Mouse (Mus musculus): ENCODE results near the gene Hist2h3c2. TPM values are rescaled to one million over a fixed set of nuclear protein-coding genes. Genes with fewer than 3 reads are reported as not detected.
A peak's percentile ranks its signal among the peaks of the same experiment; 100 is the strongest.

The Hist2h3c2 gene
- polyA plus RNA-seq, 1 experiment from 2014 or later: 2.8 TPM

DNA sequence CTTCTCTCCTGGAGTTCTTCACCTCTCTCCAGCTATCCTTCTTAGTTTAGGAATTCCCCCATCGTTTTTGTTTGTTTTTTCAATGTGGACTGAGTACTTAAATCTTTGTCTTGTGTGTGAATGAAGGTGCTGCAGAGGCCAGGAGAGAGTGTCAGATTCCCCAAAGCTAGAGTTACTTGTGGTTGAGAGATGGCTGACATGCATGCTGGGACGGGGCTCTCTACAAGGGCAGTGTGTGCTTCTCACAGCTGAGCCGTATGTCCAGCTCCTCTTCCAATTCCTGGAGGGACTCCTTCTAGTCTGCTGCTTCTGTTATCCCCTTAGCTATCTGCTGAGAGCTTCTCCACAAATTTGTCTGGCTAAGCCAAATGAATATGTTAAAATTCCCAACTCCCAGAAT is 3.1 kb downstream of the Hist2h3c2 start:
- no peak for ATAC-seq (ENCODE audit: low FRiP score, low TSS enrichment)
- WGBS: 55% methylated on average over 3 of the region's 3 CpGs
- no peak for DNase-seq (ENCODE audit: low spot score)

GRCm38 (mm10) chr3:96234914-96235313 is 4.0 kb downstream of the Hist2h3c2 start:
- no peaks in the 10 kb centered on the region for H3K4me1 ChIP-seq (replicated peaks; ENCODE audit: control insufficient read depth, insufficient read depth)
- H3K9me3 ChIP-seq (ENCODE audit: control insufficient read depth, low read length): no peaks in the 10 kb centered on the region
- no peaks in the 10 kb centered on the region for H3K36me3 ChIP-seq (ENCODE audit: control insufficient read depth, insufficient read depth, low read length)
- WGBS: 89% methylated on average over 2 of the region's 2 CpGs
- H3K4me2 ChIP-seq (replicated peaks; ENCODE audit: low read depth): no peak overlapping the region
- H3K27me3 ChIP-seq (ENCODE audit: control insufficient read depth, insufficient read depth, low read length): no peaks in the 10 kb centered on the region
- ATAC-seq (ENCODE audit: low FRiP score, low TSS enrichment): no peak
- DNase-seq (ENCODE audit: low spot score): no peak
- H3K27ac ChIP-seq (replicated peaks): no peak overlapping the region
- no peak overlapping the region for H3K4me3 ChIP-seq (ENCODE audit: low read depth, low read length)
- H3K9ac ChIP-seq (ENCODE audit: low read length): no peak overlapping the region
- TF ChIP-seq CTCF (IDR thresholded peaks at IDR 0.05; ENCODE audit: low read depth): peak; percentile 13; the same call in 1 of the 2 replicates
- no peak for TF ChIP-seq EP300 (optimal IDR thresholded peaks at IDR 0.05)

More for the DNA sequence above, 3.1 kb downstream of the Hist2h3c2 start:
- Histone ChIP-seq H3K36me3 (ENCODE audit: control insufficient read depth, insufficient read depth, low read length) (no peaks in the 10 kb centered on the region), H3K27ac (replicated peaks) (no peak overlapping the region), H3K9ac (ENCODE audit: low read length) (no peak overlapping the region), H3K4me2 (replicated peaks; ENCODE audit: low read depth) (no peak overlapping the region), H3K9me3 (ENCODE audit: control insufficient read depth, low read length) (no peaks in the 10 kb centered on the region), H3K4me3 (ENCODE audit: low read depth, low read length) (no peak overlapping the region), H3K27me3 (ENCODE audit: control insufficient read depth, insufficient read depth, low read length) (no peaks in the 10 kb centered on the region), H3K4me1 (replicated peaks; ENCODE audit: control insufficient read depth, insufficient read depth) (no peaks in the 10 kb centered on the region)
- TF ChIP-seq EP300 (optimal IDR thresholded peaks at IDR 0.05): no peak
- TF ChIP-seq CTCF (IDR thresholded peaks at IDR 0.05; ENCODE audit: low read depth): no peak

GRCm38 (mm10) chr3:96231758-96232120 is 7.2 kb downstream of the Hist2h3c2 start:
- Histone ChIP-seq H3K4me3 (ENCODE audit: low read depth, low read length) (no peak overlapping the region), H3K27me3 (ENCODE audit: control insufficient read depth, insufficient read depth, low read length) (no peaks in the 10 kb centered on the region), H3K4me1 (replicated peaks; ENCODE audit: control insufficient read depth, insufficient read depth) (no peaks in the 10 kb centered on the region), H3K9ac (ENCODE audit: low read length) (no peak overlapping the region), H3K27ac (replicated peaks) (no peak overlapping the region), H3K9me3 (ENCODE audit: control insufficient read depth, low read length) (no peaks in the 10 kb centered on the region), H3K36me3 (ENCODE audit: control insufficient read depth, insufficient read depth, low read length) (no peaks in the 10 kb centered on the region), H3K4me2 (replicated peaks; ENCODE audit: low read depth) (no peak overlapping the region)
- TF ChIP-seq CTCF (IDR thresholded peaks at IDR 0.05; ENCODE audit: low read depth) (no peak), EP300 (optimal IDR thresholded peaks at IDR 0.05) (no peak)
- 54% methylated on average over 2 of the region's 2 CpGs for WGBS
- ATAC-seq (ENCODE audit: low FRiP score, low TSS enrichment) (no peak), DNase-seq (ENCODE audit: low spot score) (no peak)

GRCm38 (mm10) chr3:96230910-96231757 is 7.8 kb downstream of the Hist2h3c2 start:
- Histone ChIP-seq H3K4me1 (replicated peaks; ENCODE audit: control insufficient read depth, insufficient read depth) (no peaks in the 10 kb centered on the region), H3K4me3 (ENCODE audit: low read depth, low read length) (no peak overlapping the region), H3K36me3 (ENCODE audit: control insufficient read depth, insufficient read depth, low read length) (no peaks in the 10 kb centered on the region), H3K9me3 (ENCODE audit: control insufficient read depth, low read length) (no peaks in the 10 kb centered on the region), H3K27me3 (ENCODE audit: control insufficient read depth, insufficient read depth, low read length) (no peaks in the 10 kb centered on the region), H3K4me2 (replicated peaks; ENCODE audit: low read depth) (no peak overlapping the region), H3K9ac (ENCODE audit: low read length) (no peak overlapping the region), H3K27ac (replicated peaks) (no peak overlapping the region)
- ATAC-seq (ENCODE audit: low FRiP score, low TSS enrichment): no peak
- TF ChIP-seq CTCF (IDR thresholded peaks at IDR 0.05; ENCODE audit: low read depth) (no peak), EP300 (optimal IDR thresholded peaks at IDR 0.05) (no peak)
- no peak for DNase-seq (ENCODE audit: low spot score)
- 74% methylated on average over 4 of the region's 4 CpGs for WGBS

- DNase-seq (ENCODE audit: low spot score) (no peak), ATAC-seq (ENCODE audit: low FRiP score, low TSS enrichment) (no peak)
- H3K4me1 ChIP-seq (replicated peaks; ENCODE audit: control insufficient read depth, insufficient read depth): no peaks in the 10 kb centered on the region
- TF ChIP-seq CTCF (IDR thresholded peaks at IDR 0.05; ENCODE audit: low read depth): no peak
- TF ChIP-seq EP300 (optimal IDR thresholded peaks at IDR 0.05): no peak
- H3K27me3 ChIP-seq (ENCODE audit: control insufficient read depth, insufficient read depth, low read length): no peaks in the 10 kb centered on the region
- H3K36me3 ChIP-seq (ENCODE audit: control insufficient read depth, insufficient read depth, low read length): no peaks in the 10 kb centered on the region
- H3K27ac ChIP-seq (replicated peaks): no peak overlapping the region
- no peak overlapping the region for H3K9ac ChIP-seq (ENCODE audit: low read length)
- no peaks in the 10 kb centered on the region for H3K9me3 ChIP-seq (ENCODE audit: control insufficient read depth, low read length)
- no peak overlapping the region for H3K4me3 ChIP-seq (ENCODE audit: low read depth, low read length)
- 58% methylated on average over 2 of the region's 2 CpGs for WGBS
- no peak overlapping the region for H3K4me2 ChIP-seq (replicated peaks; ENCODE audit: low read depth)
These were observed 8.5 kb downstream of the Hist2h3c2 start for GRCm38 (mm10) chr3:96230404-96230803.

- ATAC-seq (ENCODE audit: low FRiP score, low TSS enrichment): no peak
- Histone ChIP-seq H3K9me3 (ENCODE audit: control insufficient read depth, low read length) (no peaks in the 10 kb centered on the region), H3K9ac (ENCODE audit: low read length) (no peak overlapping the region), H3K4me1 (replicated peaks; ENCODE audit: control insufficient read depth, insufficient read depth) (no peaks in the 10 kb centered on the region), H3K27ac (replicated peaks) (no peak overlapping the region), H3K36me3 (ENCODE audit: control insufficient read depth, insufficient read depth, low read length) (no peaks in the 10 kb centered on the region), H3K27me3 (ENCODE audit: control insufficient read depth, insufficient read depth, low read length) (no peaks in the 10 kb centered on the region), H3K4me2 (replicated peaks; ENCODE audit: low read depth) (no peak overlapping the region), H3K4me3 (ENCODE audit: low read depth, low read length) (no peak overlapping the region)
- no peak for DNase-seq (ENCODE audit: low spot score)
- TF ChIP-seq EP300 (optimal IDR thresholded peaks at IDR 0.05) (no peak), CTCF (IDR thresholded peaks at IDR 0.05; ENCODE audit: low read depth) (no peak)
- 60% methylated on average over 2 of the region's 2 CpGs for WGBS
These were observed 10.1 kb downstream of the Hist2h3c2 start for GRCm38 (mm10) chr3:96228828-96229227.

Measured in stomach, postnatal 0 days (tissue).